Mouse (Mus musculus) adrenal gland, postnatal 10 days (tissue): Measurements from ENCODE around the gene Senp6. TPM values are rescaled to one million over a fixed set of nuclear protein-coding genes. Genes with fewer than 3 reads are reported as not detected.
"Not testable (repeated sequence)": the region's sequence is repeated elsewhere in the genome, so short reads cannot be mapped to it uniquely, and the experiment has no call there.

Experiments used
- DNase-seq: peaks from one replicate; pipeline ENCODE4 v3.0.0; 2021; ENCODE audit warnings: mixed read lengths
- long read RNA-seq, 2 experiments: library from polyadenylated mRNA; stranded (forward); transcript quantifications; one replicate each; pipeline ENCODE4 v2.0.0; 2021
- total RNA-seq, 2 experiments: library from RNA; stranded (reverse); gene quantifications; 2 replicates each; pipeline ENCODE4 v1.2.3; 2021

Gene Senp6
- 100 to 1,000 TPM; 103 to 107 TPM for total RNA-seq
- long read RNA-seq, experiment 1, full-length matches to known transcripts, result 18 of 86 reads
- long read RNA-seq, experiment 1, partial matches to known transcripts, result 36 of 86 reads
- long read RNA-seq, experiment 1, other reads (novel, unspliced or antisense), result 32 of 86 reads
- long read RNA-seq, experiment 2, full-length matches to known transcripts, result 19 of 62 reads
- long read RNA-seq, experiment 2, partial matches to known transcripts, result 4 of 62 reads
- long read RNA-seq, experiment 2, other reads (novel, unspliced or antisense), result 39 of 62 reads

GRCm38 (mm10) chr9:80066367-80067220 is at the start of gene Senp6:
Gene Senp6, plus strand, starts transcription at chr9:80066903.
- DNase-seq, result peak; percentile 87

- DNase-seq, result no peak
These were observed 46.3 kb upstream of the Senp6 start for GRCm38 (mm10) chr9:80020429-80020828.

GRCm38 (mm10) chr9:80021648-80022047 is 45.1 kb upstream of the Senp6 start:
- DNase-seq, result no peak

- peak; percentile 46 for DNase-seq
These were observed 43.9 kb upstream of the Senp6 start for GRCm38 (mm10) chr9:80022821-80023220.

- DNase-seq, result not testable (repeated sequence)
These were observed 41.4 kb upstream of the Senp6 start for GRCm38 (mm10) chr9:80025347-80025746.

GRCm38 (mm10) chr9:80026017-80026416 is 40.7 kb upstream of the Senp6 start:
- peak; percentile 81 for DNase-seq

GRCm38 (mm10) chr9:80026581-80027021 is 40.1 kb upstream of the Senp6 start:
- DNase-seq, result no peak

- no peak for DNase-seq
These were observed 29.3 kb upstream of the Senp6 start for GRCm38 (mm10) chr9:80037262-80037996.

GRCm38 (mm10) chr9:80037997-80038383 is 28.7 kb upstream of the Senp6 start:
- DNase-seq, result no peak

GRCm38 (mm10) chr9:80039296-80039815 is 27.3 kb upstream of the Senp6 start:
- DNase-seq, result no peak

GRCm38 (mm10) chr9:80044301-80044700 is 22.4 kb upstream of the Senp6 start:
- not testable (repeated sequence) for DNase-seq

GRCm38 (mm10) chr9:80049271-80049670 is 17.4 kb upstream of the Senp6 start:
- not testable (repeated sequence) for DNase-seq

- DNase-seq, result no peak
These were observed 13.8 kb upstream of the Senp6 start for GRCm38 (mm10) chr9:80052951-80053350.

- DNase-seq, result no peak
These were observed 9.0 kb upstream of the Senp6 start for GRCm38 (mm10) chr9:80057690-80058089.

GRCm38 (mm10) chr9:80065495-80065894 is 1.2 kb upstream of the Senp6 start:
- DNase-seq, result not testable (repeated sequence)

- peak; percentile 79 for DNase-seq
These were observed 721 bp downstream of the Senp6 start for GRCm38 (mm10) chr9:80067221-80068027.

- no peak for DNase-seq
These were observed 1.4 kb downstream of the Senp6 start for GRCm38 (mm10) chr9:80068028-80068515.

GRCm38 (mm10) chr9:80068735-80069315 is 2.1 kb downstream of the Senp6 start:
- DNase-seq, result no peak

- DNase-seq, result no peak
These were observed 3.3 kb downstream of the Senp6 start for GRCm38 (mm10) chr9:80070026-80070425.

GRCm38 (mm10) chr9:80071616-80072015 is 4.9 kb downstream of the Senp6 start:
- no peak for DNase-seq

- DNase-seq, result no peak
These were observed 7.4 kb downstream of the Senp6 start for GRCm38 (mm10) chr9:80074067-80074466.
